Mouse (Mus musculus) ES-E14 (cell line): Measurements from ENCODE around the gene Cacnb4.

Experiments
- CHD2 ChIP-seq: IDR thresholded peaks from 2 replicates; pipeline ENCODE4 v1.6.1; 2014; ENCODE audit warnings: mild to moderate bottlenecking, low read depth, low read length, inconsistent platforms
- HCFC1 ChIP-seq: IDR thresholded peaks from 2 replicates; pipeline ENCODE4 v1.6.1; 2012; ENCODE audit warnings: low read length, inconsistent platforms, borderline replicate concordance; ENCODE audit not compliant: insufficient read depth
- MAFK ChIP-seq: IDR thresholded peaks from 2 replicates; pipeline ENCODE4 v1.6.1; 2014; ENCODE audit warnings: mild to moderate bottlenecking, low read depth, low read length, inconsistent platforms; ENCODE audit not compliant: insufficient read depth
- ZC3H11A ChIP-seq: IDR thresholded peaks from 2 replicates; pipeline ENCODE4 v1.6.1; 2012; ENCODE audit warnings: low read depth, mild to moderate bottlenecking, inconsistent platforms, low read length, borderline replicate concordance
- ZNF384 ChIP-seq: IDR thresholded peaks from 2 replicates; pipeline ENCODE4 v1.6.1; 2012; ENCODE audit warnings: low read depth, low read length, inconsistent platforms

DNA sequence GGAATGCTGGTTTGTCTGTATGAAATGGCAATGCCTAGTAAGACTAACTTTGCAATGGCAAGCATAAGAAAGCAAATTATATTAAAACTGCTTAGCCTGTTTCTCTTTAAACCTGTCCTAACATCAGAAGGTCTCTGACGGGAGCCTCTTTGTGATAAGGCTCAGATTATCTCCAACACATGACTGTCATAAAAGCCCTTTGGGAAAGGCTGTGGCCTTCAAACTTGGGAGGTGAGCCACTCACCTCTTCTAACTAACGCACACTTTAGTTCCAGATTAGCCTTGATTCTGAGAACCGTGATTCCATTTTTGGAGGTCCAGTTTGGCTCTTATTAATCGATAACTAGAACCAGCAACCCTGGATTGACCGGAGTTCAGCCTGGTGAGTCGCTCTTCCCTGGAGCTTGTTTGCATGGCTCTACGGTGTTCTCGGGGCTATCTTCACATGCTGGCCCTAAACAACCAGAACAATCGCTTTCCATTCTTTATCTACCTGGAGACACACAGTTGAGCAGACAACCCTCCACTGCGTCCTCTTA, 100.9 kb downstream of the Cacnb4 start:
- TF ChIP-seq CHD2 = no peak
- TF ChIP-seq ZC3H11A = no peak
- no peak for TF ChIP-seq ZNF384
- TF ChIP-seq HCFC1 = no peak
- no peak for TF ChIP-seq MAFK
